Mouse (Mus musculus) embryonic facial prominence, embryonic 11.5 days (tissue): Measurements from ENCODE around the gene Sox2. TPM values are rescaled to one million over a fixed set of nuclear protein-coding genes. Genes with fewer than 3 reads are reported as not detected.

Experiments used
- ATAC-seq: fragments of 200-750 bp; cut with Nextera tagmentation; replicated peaks from 2 replicates; pipeline ENCODE4 v1.8.0; 2017; ENCODE audit warnings: low read depth; ENCODE audit not compliant: insufficient number of reproducible peaks, low FRiP score, low TSS enrichment
- DNase-seq: peaks from one replicate; pipeline ENCODE4 v3.0.0-alpha.2; 2015; ENCODE audit warnings: low spot score
- H3K27ac ChIP-seq: fragments of 300-500 bp; sonication (generic); replicated peaks from 2 replicates; pipeline ENCODE4 v1.5.1; 2014; ENCODE audit warnings: mild to moderate bottlenecking, low read depth, low read length, control low read depth
- H3K27me3 ChIP-seq: fragments of 300-500 bp; sonication (generic); 2 replicates; pipeline ENCODE4 v1.6.1; 2014; ENCODE audit warnings: mild to moderate bottlenecking, low read length, moderate library complexity, mixed read lengths; ENCODE audit not compliant: control insufficient read depth, insufficient read depth
- H3K36me3 ChIP-seq: fragments of 300-500 bp; sonication (generic); replicated peaks from 2 replicates; pipeline ENCODE4 v1.6.1; 2014; ENCODE audit warnings: low read depth, mild to moderate bottlenecking, low read length, moderate library complexity, mixed read lengths; ENCODE audit not compliant: control insufficient read depth, insufficient read depth
- H3K4me1 ChIP-seq: fragments of 300-500 bp; sonication (generic); 2 replicates; pipeline ENCODE4 v1.6.1; 2014; ENCODE audit warnings: low read length, mixed read lengths; ENCODE audit not compliant: control insufficient read depth, insufficient read depth
- H3K4me2 ChIP-seq: fragments of 300-500 bp; sonication (generic); 2 replicates; pipeline ENCODE4 v1.6.1; 2014; ENCODE audit warnings: low read depth, mild to moderate bottlenecking, control low read depth, low read length, moderate library complexity
- H3K4me3 ChIP-seq: fragments of 300-500 bp; sonication (generic); 2 replicates; pipeline ENCODE4 v1.5.1; 2014; ENCODE audit warnings: low read depth, low read length, control low read depth
- H3K9ac ChIP-seq: fragments of 300-500 bp; sonication (generic); replicated peaks from 2 replicates; pipeline ENCODE4 v1.6.1; 2014; ENCODE audit warnings: mild to moderate bottlenecking, control low read depth, low read length
- H3K9me3 ChIP-seq: fragments of 300-500 bp; sonication (generic); replicated peaks from 2 replicates; pipeline ENCODE4 v1.6.1; 2016; ENCODE audit warnings: mild to moderate bottlenecking, low read length, inconsistent platforms, mixed read lengths; ENCODE audit not compliant: control insufficient read depth
- WGBS: fragments of 180-500 bp; shearing (Covaris S2); extraction: QIAGEN DNeasy Blood & Tissue Kit; methylation state at CpG from one replicate; pipeline ENCODE4 v1.1.7; 2014; 5-methylcytosine and 5-hydroxymethylcytosine counted together
- polyA plus RNA-seq: library from polyadenylated mRNA; unstranded; fragments of >200 nt; fragmentation: Nextera tagmentation; extraction: Ambion mirVana; gene quantifications from 2 replicates; pipeline ENCODE4 v1.2.1, GENCODE M21; 2014

Gene Sox2
- polyA plus RNA-seq, 1 experiment from 2014 or later: 13.2 TPM

DNA sequence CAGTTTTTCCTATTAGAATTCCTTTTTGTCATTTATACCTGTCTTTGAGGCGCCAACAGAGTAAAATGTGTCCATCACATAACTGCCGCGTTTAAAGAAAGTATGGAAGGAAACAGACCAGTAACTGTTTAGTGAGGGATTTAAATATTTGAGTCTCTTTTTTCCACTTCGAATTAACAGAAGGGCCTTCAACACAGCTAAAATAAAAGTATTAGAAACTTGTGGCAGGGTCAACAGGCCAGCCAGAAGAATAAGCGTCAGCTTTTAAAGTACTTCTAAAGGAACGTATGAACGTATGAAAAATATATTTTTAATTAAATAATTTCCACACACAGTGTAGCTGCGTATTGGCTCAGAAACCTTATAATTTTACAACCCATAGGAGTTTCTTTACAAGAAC is 9.9 kb upstream of the Sox2 start:
- ATAC-seq (no peak), DNase-seq (no peak)
- Histone ChIP-seq H3K9ac (no peak overlapping the region), H3K4me3 (no peak overlapping the region), H3K4me2 (no peak overlapping the region), H3K36me3 (no peaks in the 10 kb centered on the region), H3K4me1 (peaks cover 5% of the 10 kb centered on the region; the same call in 1 of the 2 replicates), H3K27ac (no peak overlapping the region), H3K27me3 (peaks cover 34% of the 10 kb centered on the region), H3K9me3 (no peaks in the 10 kb centered on the region)
- WGBS: 3% methylated on average over 8 of the region's 8 CpGs

DNA sequence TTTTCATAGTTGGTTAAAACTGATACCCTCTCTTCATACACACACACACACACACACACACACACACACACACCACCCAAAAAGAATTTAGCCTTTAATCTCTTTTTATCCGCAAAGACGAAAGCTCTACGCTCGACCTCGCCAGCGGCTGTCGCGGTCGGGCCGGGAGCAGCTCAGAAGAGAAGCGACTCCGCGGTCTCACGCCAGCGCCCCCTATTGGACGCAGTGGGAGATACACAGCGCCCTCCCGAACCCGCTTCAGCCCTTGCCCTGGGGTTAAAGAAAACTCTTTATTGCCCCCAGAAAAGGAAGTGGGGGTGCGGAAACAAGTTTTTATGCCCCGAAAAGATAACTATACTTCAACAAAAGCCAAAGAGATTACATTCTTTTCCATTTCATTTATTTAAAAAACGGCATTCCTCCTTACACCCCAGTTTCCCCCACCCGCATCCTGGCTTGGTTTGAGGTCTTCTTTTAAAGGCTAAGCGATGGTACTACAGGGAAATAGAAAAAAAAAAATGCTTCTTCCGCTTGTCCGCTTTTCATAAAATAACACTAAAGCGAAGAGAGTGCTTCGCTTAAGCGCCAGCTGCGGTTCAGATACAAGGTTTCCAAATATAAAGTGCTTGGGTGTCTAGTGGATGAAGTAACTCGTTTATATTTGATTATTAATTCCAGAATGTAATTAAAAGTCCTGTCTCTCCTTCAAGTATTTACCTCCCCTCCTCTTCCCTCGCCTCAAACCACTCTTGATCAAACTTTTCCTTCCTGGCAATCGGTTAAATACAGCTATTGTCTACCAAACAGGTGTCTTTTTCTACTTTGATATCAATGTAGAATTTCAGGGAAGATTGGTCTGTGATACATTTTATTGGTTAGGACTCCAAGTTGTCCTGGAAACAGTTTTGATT is 9.3 kb upstream of the Sox2 start:
- no peak overlapping the region for H3K27ac ChIP-seq
- H3K9me3 ChIP-seq: no peaks in the 10 kb centered on the region
- no peaks in the 10 kb centered on the region for H3K36me3 ChIP-seq
- peaks cover 5% of the 10 kb centered on the region; the same call in 1 of the 2 replicates for H3K4me1 ChIP-seq
- H3K27me3 ChIP-seq: peaks cover 38% of the 10 kb centered on the region
- H3K4me3 ChIP-seq: no peak overlapping the region
- DNase-seq (peak; percentile 84), ATAC-seq (no peak)
- no peak overlapping the region for H3K4me2 ChIP-seq
- H3K9ac ChIP-seq: no peak overlapping the region
- WGBS: 3% methylated on average over 33 of the region's 33 CpGs

DNA sequence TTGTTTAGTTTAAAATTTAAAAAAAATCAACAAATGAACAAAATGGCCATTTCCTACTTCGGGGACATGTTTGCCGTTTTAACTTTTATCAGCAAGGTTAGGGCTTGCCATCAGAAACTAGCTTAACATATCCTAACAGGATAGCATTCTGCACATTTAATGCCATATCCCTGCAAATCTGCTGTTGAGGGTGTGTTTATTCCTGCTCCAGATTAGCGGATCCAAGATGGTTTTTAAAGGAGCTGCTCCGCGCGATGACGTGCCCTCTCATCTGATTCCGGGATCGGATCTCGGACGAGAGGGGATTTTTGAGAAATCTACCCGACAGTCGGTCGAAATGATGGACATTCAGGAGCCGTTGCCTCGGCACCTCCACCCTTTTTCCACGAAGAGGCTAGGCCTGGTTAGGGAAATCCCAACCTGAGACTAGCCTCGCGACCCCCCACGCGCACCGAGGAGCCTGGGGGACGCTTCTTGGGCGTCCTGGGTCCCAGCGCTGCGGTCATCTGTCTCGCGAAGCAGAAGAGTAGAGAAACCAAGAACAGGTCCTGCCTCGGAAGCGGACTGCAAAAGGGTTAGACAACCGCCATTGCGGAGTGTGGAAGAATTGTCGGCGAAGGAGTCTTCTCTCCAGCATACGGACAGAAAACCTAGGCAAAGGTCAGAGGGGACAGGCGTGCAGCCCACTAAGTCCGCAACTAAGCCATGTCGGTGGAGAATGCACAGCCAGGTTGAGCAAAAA is 8.3 kb upstream of the Sox2 start:
- Histone ChIP-seq H3K4me2 (peak overlapping the region; percentile 25), H3K9me3 (no peaks in the 10 kb centered on the region), H3K9ac (peak overlapping the region; percentile 7), H3K36me3 (no peaks in the 10 kb centered on the region), H3K27ac (no peak overlapping the region), H3K4me3 (peak overlapping the region; percentile 27), H3K4me1 (peaks cover 5% of the 10 kb centered on the region; the same call in 1 of the 2 replicates), H3K27me3 (peaks cover 41% of the 10 kb centered on the region)
- under 1% methylated on average over 38 of the region's 38 CpGs for WGBS
- DNase-seq (no peak), ATAC-seq (no peak)

DNA sequence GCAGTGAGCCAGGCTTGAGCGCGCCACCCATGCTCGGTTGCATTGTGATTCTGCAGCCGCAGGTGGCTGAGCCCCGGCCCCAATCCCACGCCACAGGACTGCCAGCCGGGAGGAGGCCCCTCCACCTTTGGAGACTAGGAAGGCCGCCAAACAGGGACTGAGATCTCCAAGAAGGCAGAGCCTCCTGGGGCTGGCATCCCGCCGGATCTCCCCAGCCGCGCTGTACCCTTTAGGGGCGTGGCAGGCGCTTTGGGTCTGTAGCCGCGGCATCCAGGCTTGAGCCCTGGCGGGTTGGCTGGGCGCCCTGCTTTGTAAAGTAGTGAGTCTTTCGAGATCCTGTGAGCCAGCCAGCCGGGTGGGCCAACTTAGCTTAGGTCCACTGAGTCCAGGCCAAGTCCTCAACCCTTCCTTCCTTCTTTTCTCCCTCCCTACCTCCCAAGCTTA is 7.7 kb upstream of the Sox2 start:
- H3K27me3 ChIP-seq: peaks cover 41% of the 10 kb centered on the region
- whole genome bisulfite sequencing: under 1% methylated on average over 20 of the region's 20 CpGs
- no peak overlapping the region for H3K27ac ChIP-seq
- peak overlapping the region; percentile 7 for H3K9ac ChIP-seq
- H3K9me3 ChIP-seq: no peaks in the 10 kb centered on the region
- DNase-seq: no peak
- no peak; the same call in 1 of the 2 replicates for ATAC-seq
- H3K4me2 ChIP-seq: peak overlapping the region; percentile 25
- H3K36me3 ChIP-seq: no peaks in the 10 kb centered on the region
- H3K4me3 ChIP-seq: peak overlapping the region; percentile 27
- peaks cover 5% of the 10 kb centered on the region; the same call in 1 of the 2 replicates for H3K4me1 ChIP-seq

DNA sequence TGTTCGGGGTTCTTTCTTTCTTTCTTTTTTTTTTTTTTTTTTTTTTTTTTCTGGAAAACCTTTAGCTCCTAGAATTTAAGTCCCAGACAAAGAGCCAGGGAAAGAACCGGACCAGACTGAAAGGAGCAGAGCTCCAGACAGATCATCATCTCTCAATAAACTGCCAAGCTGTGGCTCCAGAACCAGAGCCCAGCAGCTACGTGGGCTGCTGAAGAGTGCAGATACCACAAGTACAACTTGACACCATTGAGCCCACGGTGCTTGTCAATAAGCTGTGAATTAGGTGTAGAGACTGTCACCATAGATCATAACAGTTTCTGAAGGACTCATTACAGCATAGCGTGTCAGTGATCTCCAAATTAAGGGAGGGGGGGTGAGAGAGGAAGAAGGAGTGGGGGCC is 7.1 kb upstream of the Sox2 start:
- Histone ChIP-seq H3K4me3 (no peak overlapping the region), H3K4me2 (no peak overlapping the region), H3K9me3 (no peaks in the 10 kb centered on the region), H3K27me3 (peaks cover 44% of the 10 kb centered on the region), H3K27ac (no peak overlapping the region), H3K9ac (no peak overlapping the region), H3K36me3 (no peaks in the 10 kb centered on the region), H3K4me1 (peaks cover 5% of the 10 kb centered on the region; the same call in 1 of the 2 replicates)
- no peak for DNase-seq
- 15% methylated on average over 5 of the region's 5 CpGs for WGBS
- ATAC-seq: no peak

DNA sequence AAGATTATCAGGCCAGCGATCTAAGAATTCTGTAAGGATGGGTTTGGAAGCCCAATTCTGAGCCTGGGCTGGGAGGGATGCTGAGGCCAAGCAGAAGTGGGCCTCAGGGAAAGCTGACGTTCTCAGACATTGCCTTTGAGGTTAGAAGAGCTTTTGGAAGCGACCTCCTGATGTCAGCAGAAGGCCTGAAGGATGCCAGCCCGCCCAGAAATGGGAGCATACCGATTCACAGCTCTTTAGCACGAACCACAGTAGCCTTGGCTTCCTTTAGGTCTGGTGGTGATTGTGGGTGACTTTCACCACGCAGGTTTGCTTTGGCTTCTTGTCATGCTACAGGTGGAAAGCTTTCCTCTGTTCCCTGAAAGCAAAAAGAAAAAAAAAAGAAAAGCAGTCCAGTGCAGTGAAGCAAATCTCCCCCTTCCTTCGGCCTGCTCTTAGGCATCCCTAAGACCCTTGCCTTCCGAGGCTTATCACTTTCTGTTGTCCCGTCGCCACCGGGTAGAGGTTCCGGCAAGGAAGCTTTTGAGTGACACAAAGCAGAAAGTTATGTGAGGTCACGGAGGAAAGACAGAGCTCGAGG is 6.6 kb upstream of the Sox2 start:
- ATAC-seq: no peak
- Histone ChIP-seq H3K4me3 (no peak overlapping the region), H3K27me3 (peaks cover 42% of the 10 kb centered on the region), H3K36me3 (no peaks in the 10 kb centered on the region), H3K27ac (no peak overlapping the region), H3K9me3 (no peaks in the 10 kb centered on the region), H3K4me1 (peaks cover 5% of the 10 kb centered on the region; the same call in 1 of the 2 replicates), H3K4me2 (no peak overlapping the region), H3K9ac (no peak overlapping the region)
- DNase-seq: no peak
- whole genome bisulfite sequencing: 5% methylated on average over 15 of the region's 15 CpGs

DNA sequence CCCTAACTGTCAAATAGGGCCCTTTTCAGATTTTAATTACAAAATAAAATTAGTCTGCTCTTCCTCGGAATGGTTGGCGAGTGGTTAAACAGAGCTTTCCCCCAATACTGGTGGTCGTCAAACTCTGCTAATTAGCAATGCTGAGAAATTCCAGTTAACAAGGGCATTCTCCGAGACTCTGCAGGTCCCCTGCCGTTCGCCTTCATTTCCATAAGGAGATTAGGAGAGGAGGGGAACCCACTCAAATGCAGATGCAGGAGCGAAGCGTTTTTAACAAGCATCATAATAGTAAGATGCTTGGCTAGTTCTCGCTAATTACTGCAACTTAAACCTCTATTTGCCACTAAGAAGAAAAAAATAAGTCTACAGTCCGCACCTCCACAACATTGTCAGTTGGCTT is 4.0 kb upstream of the Sox2 start:
- Histone ChIP-seq H3K4me1 (peaks cover 8% of the 10 kb centered on the region), H3K4me2 (no peak overlapping the region), H3K36me3 (no peaks in the 10 kb centered on the region), H3K27me3 (peaks cover 58% of the 10 kb centered on the region), H3K9ac (no peak overlapping the region), H3K27ac (no peak overlapping the region), H3K9me3 (no peaks in the 10 kb centered on the region), H3K4me3 (no peak overlapping the region)
- DNase-seq: no peak
- 3% methylated on average over 10 of the region's 10 CpGs for whole genome bisulfite sequencing
- ATAC-seq: no peak
